Comparison of ENCODE assay signal across 20 mouse cellular contexts in genomic region chr17:27650586-27650985, GRCm38 (mm10). TPM values are rescaled to one million over a fixed set of nuclear protein-coding genes. Genes with fewer than 3 reads are reported as not detected.
DNase-seq lines count a peak whose midpoint lies in the region; ATAC-seq and TF ChIP-seq lines count a peak whose summit lies in the region.
"Had no signal": no experiment of that assay in that cellular context is flagged by ENCODE, and none has a peak within 500 bp of the region (broad histone marks: within the 10 kb centered on the region; RNA-seq: fewer than 3 reads in every experiment).

No protein-coding gene starts in this region.

- H3K4me1 ChIP-seq in kidney, embryonic 14.5 days (ENCODE audit: control insufficient read depth, insufficient read depth, low read length): peaks cover 3% of the 10 kb centered on the region; the same call in 1 of the 2 replicates
- no peaks in the 10 kb centered on the region for H3K4me1 ChIP-seq in small intestine, adult 2 months (ENCODE audit: control insufficient read depth, insufficient read depth, insufficient read length, low read length)

- no peaks in the 10 kb centered on the region for H3K9me3 ChIP-seq in kidney, embryonic 14.5 days (ENCODE audit: control insufficient read depth, low read length)
- H3K9me3 ChIP-seq: embryonic facial prominence, embryonic 13.5 days; limb, embryonic 13.5 days; midbrain, embryonic 15.5 days; stomach, embryonic 15.5 days had no signal

- no peak for TF ChIP-seq CTCF in small intestine, adult 2 months (IDR thresholded peaks at IDR 0.05; ENCODE audit: extremely low read depth, insufficient read length, insufficient replicate concordance, low read depth, low read length)

- H3K27me3 ChIP-seq in kidney, embryonic 14.5 days (ENCODE audit: control insufficient read depth, insufficient read depth, low read length): peaks cover 14% of the 10 kb centered on the region
- H3K27me3 ChIP-seq in small intestine, adult 2 months (ENCODE audit: control insufficient read depth, insufficient read depth, low read length): peaks cover 9% of the 10 kb centered on the region
- H3K27me3 ChIP-seq: midbrain, embryonic 15.5 days had no signal

- H3K36me3 ChIP-seq in kidney, embryonic 14.5 days (ENCODE audit: control insufficient read depth, insufficient read depth, low read length): no peaks in the 10 kb centered on the region
- H3K36me3 ChIP-seq in small intestine, adult 2 months (ENCODE audit: control insufficient read depth, insufficient read depth, low read length): no peaks in the 10 kb centered on the region
- H3K36me3 ChIP-seq: embryonic facial prominence, embryonic 13.5 days; G1E; limb, embryonic 13.5 days; midbrain, embryonic 15.5 days; stomach, embryonic 15.5 days had no signal

- no peak overlapping the region for H3K27ac ChIP-seq in kidney, embryonic 14.5 days (ENCODE audit: low read depth, low read length)
- peak overlapping the region; percentile 50 for H3K27ac ChIP-seq in small intestine, adult 2 months (ENCODE audit: insufficient read depth, low read depth, low read length)
- H3K27ac ChIP-seq: embryonic facial prominence, embryonic 13.5 days; heart, adult 2 months; limb, embryonic 13.5 days; midbrain, embryonic 15.5 days; stomach, embryonic 15.5 days had no signal

- DNase-seq in kidney, adult 11 months: peak; percentile 75
- DNase-seq in brain, adult 2 months (ENCODE audit: low read depth, low spot score): peak; percentile 50
- peak; percentile 82 for DNase-seq in kidney, adult 9 months
- DNase-seq in urinary bladder, postnatal 36 days (ENCODE audit: low spot score in 2 of 2): no peak

- H3K9ac ChIP-seq in kidney, embryonic 14.5 days (ENCODE audit: low read depth, low read length): no peak overlapping the region
- H3K9ac ChIP-seq: embryonic facial prominence, embryonic 13.5 days; limb, embryonic 13.5 days; midbrain, embryonic 15.5 days; stomach, embryonic 15.5 days had no signal

- TF ChIP-seq POLR2A in small intestine, adult 2 months (IDR thresholded peaks at IDR 0.05; ENCODE audit: low read depth, low read length): no peak

- 74% methylated on average over 13 of the region's 13 CpGs for WGBS in kidney, embryonic 14.5 days
- WGBS in small intestine, adult 2 months: 37% methylated on average over 13 of the region's 13 CpGs

- no peak for ATAC-seq in kidney, embryonic 14.5 days (ENCODE audit: low FRiP score, low TSS enrichment)
- no peak for ATAC-seq in CD4-positive, CD25-positive, alpha-beta regulatory T cell, adult 4 months
- ATAC-seq: forebrain, embryonic 14.5 days; midbrain, embryonic 15.5 days had no signal

- no peak overlapping the region for H3K4me3 ChIP-seq in kidney, embryonic 14.5 days (ENCODE audit: low read length)
- peak overlapping the region; percentile 29; the same call in 1 of the 2 replicates for H3K4me3 ChIP-seq in small intestine, adult 2 months (ENCODE audit: low read depth, low read length)
- H3K4me3 ChIP-seq: embryonic facial prominence, embryonic 13.5 days; heart, adult 2 months; limb, embryonic 13.5 days; midbrain, embryonic 15.5 days; myocyte; stomach, embryonic 15.5 days had no signal

- H3K4me2 ChIP-seq in kidney, embryonic 14.5 days (replicated peaks; ENCODE audit: low read depth, low read length): no peak overlapping the region
- H3K4me2 ChIP-seq: embryonic facial prominence, embryonic 13.5 days; limb, embryonic 13.5 days; midbrain, embryonic 15.5 days; stomach, embryonic 15.5 days had no signal

RNA-seq across cellular contexts. Expression of gene Pacsin1, which starts 4.7 kb away (rescaled TPM):
- polyA plus RNA-seq in kidney, embryonic 14.5 days (2014; fragmentation: Nextera tagmentation; extraction: Ambion mirVana): 1.3 and 1.7 TPM in 2 replicates
- 1.2 and 2.2 TPM in 2 replicates for polyA plus RNA-seq in small intestine, adult 2 months (2012; rRNA removed)
- polyA plus RNA-seq in CD4-positive, CD25-positive, alpha-beta regulatory T cell, adult 4 months (2017; shearing (Covaris generic)): 10 to 100 TPM; 36.5 to 37.2 TPM
- polyA plus RNA-seq: G1E had no signal

RNA-seq across cellular contexts. Expression of gene Rps10, which starts 14.1 kb away (rescaled TPM):
- polyA plus RNA-seq in kidney, embryonic 14.5 days (2014; fragmentation: Nextera tagmentation; extraction: Ambion mirVana): 1,163 and 1,521 TPM in 2 replicates
- polyA plus RNA-seq in small intestine, adult 2 months (2012; rRNA removed): 1,015 and 1,308 TPM in 2 replicates
- polyA plus RNA-seq in CD4-positive, CD25-positive, alpha-beta regulatory T cell, adult 4 months (2017; shearing (Covaris generic)): 1,000 to 10,000 TPM; 1,603 to 1,674 TPM

RNA-seq across cellular contexts. Expression of gene RPS10-NUDT3, which starts 15.6 kb away (rescaled TPM):
- not detected in 2 replicates for polyA plus RNA-seq in kidney, embryonic 14.5 days (2014; fragmentation: Nextera tagmentation; extraction: Ambion mirVana)
- polyA plus RNA-seq in small intestine, adult 2 months (2012; rRNA removed): not detected in 2 replicates
- not detected for polyA plus RNA-seq in CD4-positive, CD25-positive, alpha-beta regulatory T cell, adult 4 months (2017; shearing (Covaris generic))
- polyA plus RNA-seq: activated CD4-positive, CD25-positive, alpha-beta regulatory T cell, adult 4 months; embryonic facial prominence, embryonic 13.5 days; forebrain, embryonic 14.5 days; G1E; heart, adult 2 months; heart, embryonic 16.5 days; limb, embryonic 13.5 days; lung, adult 2 months; midbrain, embryonic 15.5 days; myocyte; neural tube, embryonic 14.5 days; stomach, embryonic 15.5 days; thymus, adult 2 months had no signal

RNA-seq across cellular contexts. Expression of gene Nudt3, which starts 27.3 kb away (rescaled TPM):
- polyA plus RNA-seq in kidney, embryonic 14.5 days (2014; fragmentation: Nextera tagmentation; extraction: Ambion mirVana): 32.2 and 74.9 TPM in 2 replicates
- 26.8 and 58.9 TPM in 2 replicates for polyA plus RNA-seq in small intestine, adult 2 months (2012; rRNA removed)
- polyA plus RNA-seq in CD4-positive, CD25-positive, alpha-beta regulatory T cell, adult 4 months (2017; shearing (Covaris generic)): 10 to 100 TPM; 14.5 to 27.5 TPM

Comparison
In these comparisons a context has a peak if more than half of its experiments do, and no peak if none do; other contexts are left out.
1. DNase-seq: peak in kidney, adult 11 months (single experiment), brain, adult 2 months (single experiment) and kidney, adult 9 months (single experiment); none in urinary bladder, postnatal 36 days (0 of 2).
2. RNA of gene Pacsin1, which starts 4.7 kb away (polyA plus RNA-seq): 36.5 to 37.2 TPM in CD4-positive, CD25-positive, alpha-beta regulatory T cell, adult 4 months; 1.2 to 2.2 TPM in small intestine, adult 2 months and 1.3 to 1.7 TPM in kidney, embryonic 14.5 days; every median in the first group is over 10 times any median in the second.